Mouse (Mus musculus) lung, embryonic 14.5 days (tissue): ENCODE data around the gene Olfm3. TPM values are rescaled to one million over a fixed set of nuclear protein-coding genes. Genes with fewer than 3 reads are reported as not detected.

Experiments
- ATAC-seq: fragments of 200-750 bp; cut with Nextera tagmentation; 2 replicates; pipeline ENCODE4 v1.8.0; 2017; ENCODE audit warnings: mild to moderate bottlenecking, moderate TSS enrichment, moderate library complexity; ENCODE audit not compliant: insufficient read depth
- DNase-seq: peaks from one replicate; pipeline ENCODE4 v3.0.0-alpha.2; 2015
- H3K27ac ChIP-seq: fragments of 300-500 bp; sonication (generic); 2 replicates; pipeline ENCODE4 v1.5.1; 2014; ENCODE audit warnings: low read depth, mild to moderate bottlenecking, moderate library complexity
- H3K27me3 ChIP-seq: fragments of 300-500 bp; sonication (generic); 2 replicates; pipeline ENCODE4 v1.6.1; 2014; ENCODE audit warnings: low read length, control low read depth; ENCODE audit not compliant: insufficient read depth
- H3K36me3 ChIP-seq: fragments of 300-500 bp; sonication (generic); 2 replicates; pipeline ENCODE4 v1.6.1; 2014; ENCODE audit warnings: control low read depth; ENCODE audit not compliant: insufficient read depth
- H3K4me1 ChIP-seq: fragments of 300-500 bp; sonication (generic); 2 replicates; pipeline ENCODE4 v1.6.1; 2014; ENCODE audit warnings: antibody characterized with exemption, control low read depth; ENCODE audit not compliant: insufficient read depth
- H3K4me2 ChIP-seq: fragments of 300-500 bp; sonication (generic); 2 replicates; pipeline ENCODE4 v1.6.1; 2014; ENCODE audit warnings: mild to moderate bottlenecking
- H3K4me3 ChIP-seq: fragments of 300-500 bp; sonication (generic); 2 replicates; pipeline ENCODE4 v1.5.1; 2014; ENCODE audit warnings: low read depth, low read length
- H3K9ac ChIP-seq: fragments of 300-500 bp; sonication (generic); 2 replicates; pipeline ENCODE4 v1.6.1; 2014
- H3K9me3 ChIP-seq: fragments of 300-500 bp; sonication (generic); 2 replicates; pipeline ENCODE4 v1.6.1; 2016; ENCODE audit warnings: low read depth, low read length, control low read depth
- CTCF ChIP-seq: IDR thresholded peaks from 2 replicates; pipeline ENCODE4 v1.5.1; 2016; ENCODE audit warnings: antibody characterized with exemption, low read depth
- WGBS: fragments of 180-500 bp; shearing (Covaris S2); extraction: QIAGEN DNeasy Blood & Tissue Kit; methylation state at CpG from one replicate; pipeline ENCODE4 v1.1.7; 2014; 5-methylcytosine and 5-hydroxymethylcytosine counted together
- polyA plus RNA-seq: library from polyadenylated mRNA; unstranded; fragments of >200 nt; fragmentation: Nextera tagmentation; extraction: Ambion mirVana; gene quantifications from 2 replicates; pipeline ENCODE4 v1.2.1, GENCODE M21; 2014

Olfm3 gene
- polyA plus RNA-seq, 1 experiment from 2014 or later = not detected

- WGBS = 76% methylated on average over 2 of the region's 2 CpGs
- no peak for DNase-seq
- no peak overlapping the region for H3K4me2 ChIP-seq
- no peak overlapping the region for H3K4me3 ChIP-seq
- H3K4me1 ChIP-seq = no peaks in the 10 kb centered on the region
- no peak for TF ChIP-seq CTCF
- no peaks in the 10 kb centered on the region for H3K27me3 ChIP-seq
- no peaks in the 10 kb centered on the region for H3K9me3 ChIP-seq
- no peak overlapping the region for H3K9ac ChIP-seq
- no peak overlapping the region for H3K27ac ChIP-seq
- no peak for ATAC-seq
- no peaks in the 10 kb centered on the region for H3K36me3 ChIP-seq
Measured at GRCm38 (mm10) chr3:115104155-115104801, 200.4 kb downstream of the Olfm3 start.

- Histone ChIP-seq H3K9ac (no peak overlapping the region), H3K4me1 (no peaks in the 10 kb centered on the region), H3K27me3 (no peaks in the 10 kb centered on the region), H3K9me3 (no peaks in the 10 kb centered on the region), H3K4me2 (no peak overlapping the region), H3K36me3 (no peaks in the 10 kb centered on the region), H3K27ac (no peak overlapping the region), H3K4me3 (no peak overlapping the region)
- peak; percentile 23; the same call in 1 of the 2 replicates for TF ChIP-seq CTCF
- DNase-seq (peak; percentile 23), ATAC-seq (no peak)
- 39% methylated on average over 8 of the region's 8 CpGs for WGBS
Measured at GRCm38 (mm10) chr3:115104802-115105493, 201.1 kb downstream of the Olfm3 start.

GRCm38 (mm10) chr3:115145722-115146121 lies 241.8 kb downstream of the Olfm3 start:
- no peaks in the 10 kb centered on the region for H3K36me3 ChIP-seq
- no peak for DNase-seq

GRCm38 (mm10) chr3:115146244-115146643 lies 242.4 kb downstream of the Olfm3 start:
- no peak overlapping the region for H3K4me2 ChIP-seq
- H3K27me3 ChIP-seq = no peaks in the 10 kb centered on the region
- ATAC-seq (no peak), DNase-seq (no peak)
- H3K4me1 ChIP-seq = no peaks in the 10 kb centered on the region
- no peaks in the 10 kb centered on the region for H3K36me3 ChIP-seq
- no peak overlapping the region for H3K9ac ChIP-seq
- no peak overlapping the region for H3K4me3 ChIP-seq
- 83% methylated on average over 2 of the region's 2 CpGs for WGBS
- TF ChIP-seq CTCF = no peak
- H3K27ac ChIP-seq = no peak overlapping the region
- H3K9me3 ChIP-seq = no peaks in the 10 kb centered on the region

More at GRCm38 (mm10) chr3:115145722-115146121, 241.8 kb downstream of the Olfm3 start:
- Histone ChIP-seq H3K27ac (no peak overlapping the region), H3K4me2 (no peak overlapping the region), H3K9ac (no peak overlapping the region), H3K4me1 (no peaks in the 10 kb centered on the region), H3K27me3 (no peaks in the 10 kb centered on the region), H3K4me3 (no peak overlapping the region), H3K9me3 (no peaks in the 10 kb centered on the region)
- WGBS = 75% methylated on average over 2 of the region's 2 CpGs
- TF ChIP-seq CTCF = no peak
- ATAC-seq = no peak

GRCm38 (mm10) chr3:115158903-115159473 lies 255.1 kb downstream of the Olfm3 start:
- DNase-seq = no peak
- H3K4me1 ChIP-seq = no peaks in the 10 kb centered on the region
- H3K27me3 ChIP-seq = no peaks in the 10 kb centered on the region
- H3K36me3 ChIP-seq = no peaks in the 10 kb centered on the region
- no peaks in the 10 kb centered on the region for H3K9me3 ChIP-seq
- no peak for ATAC-seq
- no peak overlapping the region for H3K9ac ChIP-seq
- WGBS = 81% methylated on average over 3 of the region's 3 CpGs
- H3K27ac ChIP-seq = no peak overlapping the region
- TF ChIP-seq CTCF = no peak
- H3K4me2 ChIP-seq = no peak overlapping the region
- no peak overlapping the region for H3K4me3 ChIP-seq

- TF ChIP-seq CTCF = no peak
- H3K4me1 ChIP-seq = no peaks in the 10 kb centered on the region
- no peaks in the 10 kb centered on the region for H3K9me3 ChIP-seq
- peak overlapping the region; percentile 31; the same call in 1 of the 2 replicates for H3K27ac ChIP-seq
- H3K9ac ChIP-seq = no peak overlapping the region
- H3K4me3 ChIP-seq = no peak overlapping the region
- 55% methylated on average over 7 of the region's 7 CpGs for WGBS
- no peaks in the 10 kb centered on the region for H3K27me3 ChIP-seq
- no peak overlapping the region for H3K4me2 ChIP-seq
- DNase-seq (peak; percentile 42), ATAC-seq (peak; percentile 70; the same call in 1 of the 2 replicates)
- no peaks in the 10 kb centered on the region for H3K36me3 ChIP-seq
Measured at GRCm38 (mm10) chr3:115174625-115175024, 270.7 kb downstream of the Olfm3 start.
